ENCODE assay signal across 12 mouse cellular contexts in genomic region chr13:16435436-16435835, GRCm38 (mm10).
"Had no signal": no experiment of that assay in that cellular context is flagged by ENCODE, and none has a peak within 500 bp of the region (broad histone marks: within the 10 kb centered on the region; RNA-seq: fewer than 3 reads in every experiment).

No protein-coding gene starts in this region.

- H3K27ac ChIP-seq: kidney, postnatal 0 days; layer of hippocampus, adult 2 months; limb, embryonic 13.5 days; liver, embryonic 14.5 days; midbrain, embryonic 13.5 days; neural tube, embryonic 13.5 days had no signal

- H3K4me1 ChIP-seq: limb, embryonic 13.5 days; midbrain, embryonic 13.5 days; neural tube, embryonic 13.5 days had no signal

- H3K9ac ChIP-seq: limb, embryonic 13.5 days; liver, embryonic 14.5 days; midbrain, embryonic 13.5 days; neural tube, embryonic 13.5 days had no signal

- DNase-seq: kidney, adult 11 months; kidney, adult 9 months; kidney, postnatal 4 days; lung, adult 18-20 months; retina, postnatal 1 day; thymus, postnatal 36 days had no signal

- H3K4me2 ChIP-seq: limb, embryonic 13.5 days; midbrain, embryonic 13.5 days; neural tube, embryonic 13.5 days had no signal

- H3K36me3 ChIP-seq: limb, embryonic 13.5 days; midbrain, embryonic 13.5 days; neural tube, embryonic 13.5 days had no signal

- H3K9me3 ChIP-seq: limb, embryonic 13.5 days; midbrain, embryonic 13.5 days; neural tube, embryonic 13.5 days had no signal

- ATAC-seq: midbrain, embryonic 13.5 days had no signal

- H3K4me3 ChIP-seq: layer of hippocampus, adult 2 months; limb, embryonic 13.5 days; midbrain, embryonic 13.5 days; neural tube, embryonic 13.5 days had no signal

- H3K27me3 ChIP-seq: limb, embryonic 13.5 days; midbrain, embryonic 13.5 days; neural tube, embryonic 13.5 days had no signal
